Mouse (Mus musculus): ENCODE data around the gene Snrpc. TPM values are rescaled to one million over a fixed set of nuclear protein-coding genes. Genes with fewer than 3 reads are reported as not detected.
A peak's percentile ranks its signal among the peaks of the same experiment; 100 is the strongest.

The Snrpc gene
- polyA plus RNA-seq, 1 experiment, result 49.4 TPM

DNA sequence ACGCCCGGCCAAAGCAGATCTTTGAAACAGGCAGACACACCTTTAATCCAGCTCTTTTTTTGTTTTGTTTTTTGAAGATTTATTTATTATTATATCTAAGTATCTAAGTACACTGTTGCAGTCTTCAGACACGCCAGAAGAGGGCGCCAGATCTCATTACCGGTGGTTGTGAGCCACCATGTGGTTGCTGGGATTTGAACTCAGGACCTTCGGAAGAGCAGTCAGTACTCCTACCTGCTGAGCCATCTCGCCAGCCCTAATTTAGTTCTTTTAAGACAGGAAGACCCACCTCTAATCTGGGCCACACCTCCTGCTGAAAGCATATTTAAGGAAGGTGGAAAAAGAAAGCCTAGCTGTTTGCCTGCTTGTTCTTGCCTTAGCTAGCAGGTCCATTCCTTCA lies 7.5 kb upstream of the Snrpc start:
- TF ChIP-seq POLR2A (IDR thresholded peaks at IDR 0.05; ENCODE audit: borderline replicate concordance, control insufficient read depth, low read depth, low read length) (no peak), CTCF (IDR thresholded peaks at IDR 0.05; ENCODE audit: control insufficient read depth, insufficient read depth, low read length) (peak; percentile 35; the same call in 1 of the 2 replicates)
- no peak overlapping the region for H3K4me3 ChIP-seq (replicated peaks; ENCODE audit: control insufficient read depth, low read depth, low read length)
- no peak overlapping the region for H3K27ac ChIP-seq (ENCODE audit: control insufficient read depth, insufficient read depth, low read depth, low read length, poor library complexity)
- 50% methylated on average over 7 of the region's 7 CpGs for WGBS
- H3K4me1 ChIP-seq (ENCODE audit: control insufficient read depth, insufficient read depth, low read length), result peaks cover 2% of the 10 kb centered on the region; the same call in 1 of the 2 replicates

DNA sequence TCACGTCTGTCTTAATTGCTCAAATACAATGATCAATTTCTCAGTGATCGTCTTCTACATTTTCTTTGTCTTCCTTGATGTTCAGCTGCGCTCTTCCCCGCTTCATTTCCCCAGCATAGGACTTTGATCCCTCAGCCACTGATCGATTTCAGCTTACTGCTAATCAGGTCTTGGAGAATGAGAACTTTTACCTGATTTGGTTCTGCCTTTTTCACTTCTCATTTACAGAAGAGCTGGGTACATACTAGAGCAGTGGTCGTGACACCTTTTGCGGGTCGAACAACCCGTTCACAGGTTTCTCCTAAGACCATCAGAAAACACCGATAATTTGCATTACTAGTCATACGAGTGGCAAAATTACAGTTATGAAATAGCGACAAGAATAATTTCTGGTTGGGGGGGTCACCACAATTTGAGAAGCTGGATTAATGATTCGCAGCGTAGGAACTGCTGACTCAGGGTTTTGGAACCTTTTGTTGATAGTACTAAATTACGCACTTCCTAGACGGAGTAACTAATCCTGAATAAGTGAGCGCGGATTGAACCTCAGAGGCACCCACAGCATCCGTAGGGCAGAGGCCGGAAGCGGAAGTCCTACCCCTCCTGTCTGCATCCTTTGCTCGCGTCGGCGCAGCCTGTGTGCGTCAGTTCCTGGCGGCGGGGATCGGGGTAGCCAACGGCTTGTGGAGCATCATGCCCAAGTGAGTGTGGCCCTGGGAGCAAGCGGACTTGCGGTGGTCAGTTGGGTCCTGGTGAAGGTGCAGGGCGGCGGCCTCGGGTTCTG lies 1.7 kb downstream of the Snrpc start:
- peak; percentile 85; the same call in 1 of the 2 replicates for TF ChIP-seq POLR2A (IDR thresholded peaks at IDR 0.05; ENCODE audit: borderline replicate concordance, control insufficient read depth, low read depth, low read length)
- no peak; the same call in 1 of the 2 replicates for TF ChIP-seq CTCF (IDR thresholded peaks at IDR 0.05; ENCODE audit: control insufficient read depth, insufficient read depth, low read length)
- Histone ChIP-seq H3K4me1 (ENCODE audit: control insufficient read depth, insufficient read depth, low read length) (no peaks in the 10 kb centered on the region), H3K4me3 (replicated peaks; ENCODE audit: control insufficient read depth, low read depth, low read length) (peak overlapping the region; percentile 91), H3K27ac (ENCODE audit: control insufficient read depth, insufficient read depth, low read depth, low read length, poor library complexity) (peak overlapping the region; percentile 39; the same call in 1 of the 2 replicates)
- under 1% methylated on average over 35 of the region's 35 CpGs for WGBS

DNA sequence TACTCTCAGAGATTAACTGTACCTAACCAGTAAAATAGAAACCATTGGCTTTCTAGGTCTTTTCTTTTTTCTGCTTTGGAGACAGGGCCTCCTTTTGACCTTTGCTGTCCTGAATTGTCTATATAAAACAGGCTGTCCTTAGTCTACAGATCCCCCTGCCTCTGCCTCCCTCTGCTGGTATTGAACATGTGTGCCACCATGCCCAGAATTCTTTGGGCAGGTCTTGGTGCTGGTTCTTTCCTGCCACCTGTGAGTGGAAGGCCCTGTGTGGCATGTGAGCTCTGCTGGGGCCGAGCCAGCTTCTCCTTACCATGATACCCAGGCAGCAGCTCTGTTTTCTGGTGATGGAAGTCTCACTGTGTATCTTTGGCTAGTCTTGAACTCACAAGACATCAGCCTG lies 10.4 kb downstream of the Snrpc start:
- TF ChIP-seq POLR2A (IDR thresholded peaks at IDR 0.05; ENCODE audit: borderline replicate concordance, control insufficient read depth, low read depth, low read length) (no peak), CTCF (IDR thresholded peaks at IDR 0.05; ENCODE audit: control insufficient read depth, insufficient read depth, low read length) (no peak)
- H3K4me3 ChIP-seq (replicated peaks; ENCODE audit: control insufficient read depth, low read depth, low read length), result no peak overlapping the region
- no peaks in the 10 kb centered on the region for H3K4me1 ChIP-seq (ENCODE audit: control insufficient read depth, insufficient read depth, low read length)
- no peak overlapping the region for H3K27ac ChIP-seq (ENCODE audit: control insufficient read depth, insufficient read depth, low read depth, low read length, poor library complexity)
- WGBS, result 89% methylated on average over 1 of the region's 1 CpGs

DNA sequence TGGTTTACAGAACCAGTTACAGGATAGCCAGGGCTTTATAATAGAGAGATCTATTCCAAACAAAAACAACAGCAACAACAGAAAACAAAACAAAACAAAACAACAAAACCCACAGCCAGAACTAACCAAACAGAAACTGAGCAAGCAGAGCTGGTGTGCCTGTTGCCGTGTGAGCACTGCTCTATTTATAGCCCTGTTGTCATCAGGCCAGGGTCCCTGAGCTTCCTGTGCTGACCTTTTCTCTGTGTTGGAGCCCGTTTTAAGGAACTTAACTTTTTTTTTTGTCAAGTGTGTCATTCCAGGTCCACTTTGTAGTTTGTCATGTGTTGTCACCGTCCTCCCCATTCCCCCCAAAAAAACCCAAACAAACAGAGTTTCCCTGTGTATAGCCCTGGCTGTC lies 13.1 kb downstream of the Snrpc start:
- 14% methylated on average over 3 of the region's 3 CpGs for WGBS
- no peaks in the 10 kb centered on the region for H3K4me1 ChIP-seq (ENCODE audit: control insufficient read depth, insufficient read depth, low read length)
- no peak overlapping the region for H3K4me3 ChIP-seq (replicated peaks; ENCODE audit: control insufficient read depth, low read depth, low read length)
- no peak overlapping the region for H3K27ac ChIP-seq (ENCODE audit: control insufficient read depth, insufficient read depth, low read depth, low read length, poor library complexity)
- TF ChIP-seq POLR2A (IDR thresholded peaks at IDR 0.05; ENCODE audit: borderline replicate concordance, control insufficient read depth, low read depth, low read length) (no peak), CTCF (IDR thresholded peaks at IDR 0.05; ENCODE audit: control insufficient read depth, insufficient read depth, low read length) (no peak)

DNA sequence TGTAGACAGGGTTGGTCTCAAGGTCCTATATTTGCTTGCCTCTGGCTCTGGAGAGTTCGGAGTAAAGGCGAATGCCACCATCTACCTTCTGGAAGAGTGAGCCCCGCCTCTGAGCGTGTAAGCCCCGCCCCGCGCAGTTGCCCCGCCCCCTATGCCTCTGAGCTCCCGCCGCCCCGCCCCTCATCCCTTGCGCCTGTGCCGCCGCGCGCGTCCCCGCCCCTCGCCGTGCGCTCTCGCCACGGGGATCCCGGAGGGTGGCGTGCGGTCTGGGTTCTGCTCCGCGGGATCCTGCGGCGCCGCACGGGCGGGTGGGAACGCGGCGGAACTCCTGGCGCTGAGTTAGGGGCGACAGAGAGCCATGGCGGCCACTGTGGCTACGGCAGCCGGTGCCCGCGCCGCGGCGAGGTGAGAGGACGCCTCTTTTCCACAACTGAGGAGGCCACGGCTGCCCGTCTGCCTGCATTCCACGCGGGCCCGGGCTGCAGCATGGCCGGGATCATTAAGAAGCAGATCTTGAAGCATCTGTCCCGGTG lies 18.4 kb downstream of the Snrpc start, which contains the start of gene Uhrf1bp1:
TSS of gene Uhrf1bp1 (plus strand) at position 177 of the 533 bp plus-strand sequence.
- TF ChIP-seq CTCF (IDR thresholded peaks at IDR 0.05; ENCODE audit: control insufficient read depth, insufficient read depth, low read length) (no peak), POLR2A (IDR thresholded peaks at IDR 0.05; ENCODE audit: borderline replicate concordance, control insufficient read depth, low read depth, low read length) (peak; percentile 26; the same call in 1 of the 2 replicates)
- H3K27ac ChIP-seq (ENCODE audit: control insufficient read depth, insufficient read depth, low read depth, low read length, poor library complexity), result peak within 1 kb of the TSS; percentile 80
- peaks cover 4% of the 10 kb centered on the region for H3K4me1 ChIP-seq (ENCODE audit: control insufficient read depth, insufficient read depth, low read length)
- under 1% methylated on average over 54 of the region's 54 CpGs for WGBS
- H3K4me3 ChIP-seq (replicated peaks; ENCODE audit: control insufficient read depth, low read depth, low read length), result peak within 1 kb of the TSS; percentile 92

DNA sequence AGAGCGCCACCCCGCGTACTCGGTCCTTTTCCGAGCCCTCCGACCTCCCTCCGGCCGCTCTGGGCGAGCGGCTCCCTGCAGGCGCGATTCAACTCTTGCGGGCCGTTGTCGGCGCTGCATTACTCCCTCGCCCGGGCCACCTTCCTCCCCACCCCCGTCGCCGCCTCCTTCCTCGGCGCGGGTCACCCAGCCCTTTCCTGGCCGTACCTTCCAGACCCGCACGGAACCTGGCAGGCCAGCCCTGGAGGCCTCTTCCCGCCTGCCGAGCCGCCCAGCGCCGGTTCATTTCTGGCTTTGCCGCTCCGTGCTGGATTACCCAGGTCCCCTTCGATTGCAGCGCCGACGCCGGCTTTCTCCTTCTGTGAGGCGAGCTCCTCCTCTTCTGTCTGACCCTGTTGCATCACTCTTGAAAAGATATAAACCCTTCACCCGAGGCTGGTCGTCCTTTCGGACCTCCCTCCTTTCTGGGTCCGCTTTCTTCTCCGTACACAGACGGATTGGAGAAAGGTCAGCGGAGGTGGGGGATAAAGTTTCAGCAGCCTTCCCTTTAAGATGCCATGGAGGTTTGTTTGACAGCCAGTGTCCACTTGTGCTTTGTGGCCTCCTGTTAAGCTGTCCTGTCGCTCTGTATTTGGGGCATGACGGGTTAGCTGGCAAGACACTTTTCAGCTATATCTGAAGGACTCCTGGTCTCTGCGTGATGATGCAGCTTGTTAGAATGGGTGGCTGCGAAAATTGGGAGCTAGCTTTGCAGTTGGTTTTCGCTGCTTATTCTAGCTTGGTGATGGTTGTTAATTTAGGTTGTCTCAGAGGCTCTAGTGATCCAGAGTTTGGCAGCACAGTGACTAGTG lies 19.1 kb downstream of the Snrpc start:
- Histone ChIP-seq H3K4me3 (replicated peaks; ENCODE audit: control insufficient read depth, low read depth, low read length) (peak overlapping the region; percentile 92), H3K4me1 (ENCODE audit: control insufficient read depth, insufficient read depth, low read length) (peaks cover 4% of the 10 kb centered on the region), H3K27ac (ENCODE audit: control insufficient read depth, insufficient read depth, low read depth, low read length, poor library complexity) (peak overlapping the region; percentile 80)
- TF ChIP-seq POLR2A (IDR thresholded peaks at IDR 0.05; ENCODE audit: borderline replicate concordance, control insufficient read depth, low read depth, low read length), result no peak
- TF ChIP-seq CTCF (IDR thresholded peaks at IDR 0.05; ENCODE audit: control insufficient read depth, insufficient read depth, low read length), result no peak
- 1% methylated on average over 52 of the region's 52 CpGs for WGBS

DNA sequence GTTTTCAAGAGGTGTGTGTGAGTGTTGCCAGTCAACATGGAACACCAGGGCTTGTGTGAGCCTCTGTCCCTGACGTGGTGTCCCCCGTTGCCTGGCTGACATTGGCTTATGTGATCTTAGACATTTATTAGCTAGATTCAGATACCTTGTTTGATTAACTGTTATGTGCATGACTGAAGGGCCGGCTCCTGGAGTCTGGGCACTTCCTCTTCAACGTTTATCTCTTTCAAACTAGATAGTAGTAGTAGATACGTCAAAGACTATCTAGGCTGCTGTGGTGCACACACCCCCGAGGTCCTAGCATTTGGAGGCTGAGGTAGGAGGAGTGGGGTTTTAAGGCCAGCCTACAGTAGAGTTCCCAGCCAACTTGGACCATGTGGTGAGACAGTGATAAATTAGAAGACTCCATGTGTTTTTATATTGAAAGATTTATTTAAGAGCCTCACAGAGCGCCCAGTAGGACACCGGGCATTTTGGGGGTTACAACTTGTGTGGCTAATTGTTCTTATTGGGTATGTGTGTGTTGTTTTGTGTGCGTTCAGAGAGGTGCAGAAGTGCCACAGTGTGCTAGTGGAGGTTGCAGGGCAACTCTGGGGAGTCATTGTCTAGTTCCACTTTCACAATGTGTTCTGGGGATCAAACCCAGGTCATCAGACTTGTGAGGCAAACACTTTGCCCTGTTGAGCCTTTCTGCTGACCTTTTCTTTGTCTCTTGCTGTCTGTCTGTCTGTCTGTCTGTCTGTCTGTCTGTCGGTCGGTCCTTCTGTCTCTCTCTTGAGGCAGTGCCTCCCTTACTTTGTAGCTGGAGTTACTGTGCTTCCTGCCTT lies 19.9 kb downstream of the Snrpc start:
- TF ChIP-seq POLR2A (IDR thresholded peaks at IDR 0.05; ENCODE audit: borderline replicate concordance, control insufficient read depth, low read depth, low read length), result no peak
- no peak for TF ChIP-seq CTCF (IDR thresholded peaks at IDR 0.05; ENCODE audit: control insufficient read depth, insufficient read depth, low read length)
- Histone ChIP-seq H3K4me1 (ENCODE audit: control insufficient read depth, insufficient read depth, low read length) (peaks cover 4% of the 10 kb centered on the region), H3K4me3 (replicated peaks; ENCODE audit: control insufficient read depth, low read depth, low read length) (peak overlapping the region; percentile 92), H3K27ac (ENCODE audit: control insufficient read depth, insufficient read depth, low read depth, low read length, poor library complexity) (peak overlapping the region; percentile 80)
- WGBS, result 36% methylated on average over 11 of the region's 11 CpGs
